Mouse (Mus musculus) G1E-ER4 (cell line): Measurements from ENCODE around the gene Fgf10. TPM values are rescaled to one million over a fixed set of nuclear protein-coding genes. Genes with fewer than 3 reads are reported as not detected.

Experiments
- GATA1 ChIP-seq: IDR thresholded peaks from one replicate; pipeline ENCODE4 v1.8.0; 2012; ENCODE audit warnings: low read length, inconsistent platforms
- polyA plus RNA-seq: library from polyadenylated mRNA; stranded (reverse); fragments of >175 nt; gene quantifications from 2 replicates; pipeline ENCODE4 v1.2.3, GENCODE M21; 2012

Gene Fgf10
- polyA plus RNA-seq, 1 experiment = 0.02 TPM

DNA sequence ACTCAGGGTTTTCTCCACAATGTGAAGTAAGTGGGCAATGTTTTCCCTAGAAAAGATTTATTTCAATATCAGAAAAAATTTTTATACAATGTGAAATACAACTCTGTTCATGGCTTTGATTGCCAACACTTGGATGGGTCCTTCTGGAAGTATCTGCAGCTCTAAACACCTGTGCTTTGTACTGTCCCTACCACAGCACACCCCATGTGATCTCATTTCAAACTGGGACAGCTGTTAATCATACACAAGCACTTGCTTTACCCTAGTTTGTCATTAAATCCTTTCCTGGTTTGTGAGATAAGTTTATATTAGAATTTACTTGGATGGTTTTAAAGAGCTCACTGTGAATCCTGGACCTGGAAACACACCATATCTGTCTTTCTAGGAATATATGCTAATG is 102.6 kb downstream of the Fgf10 start:
- TF ChIP-seq GATA1 = no peak

DNA sequence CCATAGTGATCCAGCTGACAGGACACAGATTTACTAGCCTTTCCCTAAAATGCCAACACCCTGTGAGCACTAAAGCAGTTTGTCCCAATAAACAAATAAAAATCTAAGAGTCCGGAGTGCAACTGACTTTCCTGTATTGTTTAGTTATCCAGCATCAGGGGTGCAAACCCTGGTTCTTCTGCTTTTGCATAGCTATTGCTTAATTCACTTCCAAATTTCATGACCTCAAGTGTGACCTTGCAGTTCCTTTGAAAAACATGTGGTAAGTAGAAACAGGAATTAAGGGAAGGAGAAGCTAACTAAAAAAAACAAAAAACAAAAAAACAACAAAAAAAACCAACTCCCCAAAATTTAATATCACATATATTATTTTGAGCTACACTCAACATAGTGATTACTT is 105.6 kb downstream of the Fgf10 start:
- TF ChIP-seq GATA1 = no peak

DNA sequence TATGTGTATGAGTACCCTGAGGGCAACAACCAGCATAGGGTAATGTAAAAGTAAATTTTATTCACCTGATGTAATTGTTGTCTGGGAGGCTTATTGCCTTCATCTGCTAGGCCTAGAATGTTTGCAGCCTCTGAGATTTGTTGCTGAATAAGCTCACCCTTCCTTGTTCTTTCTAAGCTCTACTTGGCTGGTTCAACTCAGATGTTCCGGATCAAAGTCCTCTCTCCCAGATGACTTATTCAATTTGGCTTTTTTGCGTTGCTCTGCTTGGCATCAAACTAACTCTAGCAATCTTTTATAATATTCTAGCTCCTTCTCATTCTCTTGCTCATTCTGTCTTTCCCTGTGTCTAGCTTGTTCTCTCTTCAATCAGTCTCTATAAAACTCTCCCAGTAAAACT is 109.6 kb downstream of the Fgf10 start:
- no peak for TF ChIP-seq GATA1

DNA sequence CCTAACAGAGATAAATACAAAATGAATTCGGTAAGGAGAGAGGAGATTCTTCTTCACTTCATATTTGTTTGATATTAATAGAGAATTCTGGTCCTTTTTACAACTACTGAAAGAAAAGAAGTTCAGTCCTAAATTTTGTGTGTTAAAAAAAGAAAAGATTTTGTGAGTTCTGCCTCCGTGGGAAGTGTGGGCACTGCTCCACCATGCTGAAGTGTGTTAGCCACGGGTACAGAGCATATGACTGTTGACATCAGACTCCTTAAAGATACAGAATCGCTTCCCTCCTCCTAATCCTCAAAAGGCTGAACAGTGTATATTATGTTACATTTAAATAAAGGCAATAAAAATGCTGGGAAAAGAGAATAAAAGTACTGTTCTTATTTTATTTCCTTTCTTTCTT is 122.2 kb downstream of the Fgf10 start:
- no peak for TF ChIP-seq GATA1

DNA sequence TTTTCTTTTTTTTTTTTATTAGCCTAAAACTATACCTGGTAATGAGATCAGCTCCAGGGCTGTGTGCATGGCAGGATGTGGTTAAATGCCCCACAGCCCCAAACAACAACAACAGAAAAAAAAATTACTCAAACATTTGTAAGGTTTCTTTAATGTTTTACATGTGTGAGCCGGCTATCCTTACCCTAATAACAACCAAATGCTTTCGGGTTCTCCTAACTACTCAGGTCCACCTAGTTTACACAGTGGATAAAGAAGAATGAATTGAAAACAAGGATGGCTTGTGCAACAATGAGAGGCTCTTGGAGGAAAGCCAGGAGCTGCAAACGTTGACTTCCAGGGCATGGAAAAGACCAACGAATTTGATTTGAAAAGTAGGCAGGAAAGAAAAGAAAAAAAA is 122.6 kb downstream of the Fgf10 start:
- no peak for TF ChIP-seq GATA1

DNA sequence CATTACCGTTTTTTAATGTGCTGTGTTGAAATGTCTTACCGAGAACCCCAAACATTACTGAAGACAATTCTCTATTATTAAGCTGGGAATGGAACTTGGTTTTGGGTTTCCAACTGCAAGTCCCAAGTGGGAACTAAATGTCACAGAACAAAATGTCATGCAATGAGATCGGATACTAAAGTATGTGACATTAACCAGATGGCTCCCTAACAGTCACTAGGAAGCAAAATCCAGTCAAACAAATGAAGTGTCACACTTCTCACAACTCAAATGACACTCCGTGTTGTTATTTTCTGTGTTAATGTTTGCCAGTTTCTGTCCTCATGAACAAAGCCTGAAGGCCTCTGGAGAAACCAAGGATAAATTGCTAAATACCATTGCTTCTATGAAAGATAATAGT is 130.6 kb downstream of the Fgf10 start:
- TF ChIP-seq GATA1 = no peak

DNA sequence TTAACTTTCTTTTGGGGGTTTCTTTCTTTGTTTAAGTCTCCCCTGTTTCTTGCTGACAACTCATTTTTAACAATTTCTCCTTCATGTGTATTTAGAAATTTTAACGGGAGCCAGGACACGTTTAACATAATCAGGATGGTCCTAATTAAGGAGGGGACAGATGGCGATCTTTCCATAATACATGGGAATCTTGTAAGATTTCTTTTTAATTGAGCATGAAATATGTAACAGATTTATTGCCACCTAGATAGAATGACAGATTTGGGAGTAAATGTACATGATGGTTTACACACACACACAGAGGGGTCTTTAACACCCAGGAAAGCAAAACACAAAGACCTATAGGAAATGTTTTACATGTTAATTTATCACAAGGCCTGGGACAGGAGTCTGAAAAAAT is 137.1 kb downstream of the Fgf10 start:
- TF ChIP-seq GATA1 = no peak

DNA sequence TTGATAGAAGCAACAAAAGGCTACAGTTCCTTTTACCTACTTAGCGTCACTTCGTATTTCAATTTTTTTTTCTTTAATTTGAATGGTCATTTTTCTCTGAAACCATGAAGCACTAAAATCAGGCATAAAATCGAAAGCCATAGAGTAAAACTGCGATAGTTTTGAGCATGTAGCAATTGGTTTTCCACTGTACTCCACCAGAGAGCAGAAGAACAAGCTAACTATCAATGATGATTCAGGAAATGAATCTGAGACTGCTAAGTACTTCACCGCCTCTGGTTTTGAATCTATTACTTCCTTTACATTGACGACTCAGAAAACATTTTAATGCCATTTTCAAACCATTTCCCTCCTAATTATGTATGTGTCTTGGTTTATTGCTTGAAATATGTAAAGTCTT is 150.2 kb downstream of the Fgf10 start:
- TF ChIP-seq GATA1 = no peak

DNA sequence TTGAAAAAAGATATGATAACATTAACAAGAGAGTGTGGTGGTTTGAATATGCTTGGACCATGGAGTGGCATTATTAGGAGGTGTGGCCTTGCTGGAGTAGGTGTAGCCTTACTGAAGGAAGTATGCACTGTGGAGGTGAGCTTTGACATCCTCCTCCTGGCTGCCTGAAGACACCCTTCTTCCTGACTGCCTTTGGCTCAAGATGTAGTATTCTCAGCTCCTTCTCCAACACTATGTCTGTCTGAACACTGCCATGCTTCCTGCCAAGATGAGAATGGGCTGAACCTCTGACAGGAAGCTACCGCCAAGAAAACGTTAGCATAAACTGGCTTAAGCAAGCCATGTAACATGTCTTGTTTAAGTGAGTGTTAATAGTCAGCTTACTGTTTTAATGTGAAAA is 153.5 kb downstream of the Fgf10 start:
- no peak for TF ChIP-seq GATA1

DNA sequence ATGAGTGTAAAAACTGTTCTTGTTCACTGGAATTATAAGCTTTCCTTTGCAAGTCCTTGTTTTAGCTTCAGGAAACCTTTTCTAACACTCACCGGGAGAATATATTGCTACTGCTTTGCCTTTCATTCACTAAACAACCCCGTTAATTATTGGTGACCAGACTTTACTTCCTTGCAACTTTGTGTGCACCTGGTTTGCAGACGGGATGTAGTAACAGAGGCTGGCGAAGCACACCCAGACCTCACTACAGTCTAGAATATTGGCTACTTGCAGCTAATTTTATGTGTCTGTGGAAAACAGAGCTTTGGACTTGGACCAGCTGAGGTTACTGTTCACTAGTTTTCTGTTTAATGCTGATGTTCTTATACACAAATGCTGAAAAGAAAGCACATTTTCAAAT is 155.5 kb downstream of the Fgf10 start:
- no peak for TF ChIP-seq GATA1

DNA sequence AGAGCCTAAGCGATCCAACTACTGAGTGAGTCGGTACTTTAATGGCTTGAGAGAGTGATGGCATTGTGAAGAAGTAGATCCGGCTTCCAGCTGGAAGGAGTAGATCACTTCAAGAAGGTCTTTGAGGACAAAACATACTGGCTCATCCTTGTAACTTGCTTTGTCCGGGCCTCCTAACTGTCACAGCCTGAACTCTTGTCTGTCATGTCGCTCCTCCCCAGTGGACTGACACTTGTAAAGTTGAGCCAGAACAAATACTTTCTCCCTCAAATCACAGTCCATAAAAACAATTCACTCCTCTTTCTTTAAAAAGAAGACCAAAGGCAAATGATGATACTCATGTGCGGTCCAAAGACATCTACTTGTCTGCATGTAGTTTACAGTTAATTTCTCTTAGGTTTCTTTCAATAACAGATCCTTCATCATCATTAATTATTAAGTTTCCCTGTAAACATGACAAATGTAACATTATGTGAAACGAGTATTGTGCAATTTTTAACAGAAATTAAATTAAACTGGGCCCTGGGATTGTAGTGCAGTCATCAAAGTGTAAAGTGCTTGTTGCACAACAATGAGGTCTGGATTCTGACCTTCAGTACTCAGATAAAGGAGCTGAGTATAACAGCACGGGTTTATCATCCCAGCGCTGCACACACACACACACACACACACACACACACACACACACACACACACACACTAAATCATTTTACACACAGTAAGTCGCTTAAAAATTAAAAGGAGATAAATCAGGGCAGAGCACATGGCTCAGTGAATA is 159.2 kb downstream of the Fgf10 start:
- TF ChIP-seq GATA1 = no peak

DNA sequence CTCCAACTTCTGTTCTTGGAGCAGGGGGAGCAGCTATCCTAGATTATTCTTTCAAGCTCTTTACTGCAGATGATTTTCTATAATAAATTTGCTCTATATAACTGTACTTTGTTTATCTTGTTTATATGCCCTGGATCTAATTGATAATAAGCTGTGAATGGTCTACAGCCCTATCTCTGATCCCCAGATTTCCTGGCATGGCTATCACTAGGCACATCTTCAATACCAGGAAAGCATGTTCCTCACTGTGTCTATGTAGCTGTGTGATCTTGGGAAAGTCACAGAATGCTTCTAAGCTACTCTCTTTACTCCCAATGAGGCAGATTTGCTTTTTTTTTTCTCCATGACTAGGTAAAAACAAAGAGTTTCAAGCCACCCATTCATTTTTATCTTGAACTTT is 164.4 kb downstream of the Fgf10 start:
- peak; percentile 79 for TF ChIP-seq GATA1

DNA sequence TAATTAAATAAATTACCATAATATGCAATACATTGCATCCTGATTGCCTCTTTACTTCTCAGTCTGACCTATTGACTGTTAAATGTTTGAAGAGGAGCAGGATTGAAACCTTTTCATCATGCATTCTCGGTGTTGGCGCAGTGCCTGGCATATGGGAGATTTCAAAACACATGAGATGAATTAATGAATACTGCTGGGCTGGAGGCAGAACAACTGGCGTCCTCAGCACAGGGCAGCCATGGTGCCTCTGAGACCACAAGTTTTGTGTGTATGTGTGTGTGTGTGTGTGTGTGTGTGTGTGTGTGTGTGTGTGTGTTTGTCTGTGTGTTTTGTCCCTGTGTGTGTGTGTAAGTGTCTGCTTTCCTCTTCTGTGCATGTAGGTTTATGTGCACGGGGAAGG is 165.5 kb downstream of the Fgf10 start:
- no peak for TF ChIP-seq GATA1
